Comparison of ENCODE assay signal across 27 mouse cellular contexts in genomic region chr2:21235844-21236386, GRCm38 (mm10). TPM values are rescaled to one million over a fixed set of nuclear protein-coding genes. Genes with fewer than 3 reads are reported as not detected.
DNase-seq lines count a peak whose midpoint lies in the region; ATAC-seq lines count a peak whose summit lies in the region.
"Had no signal": no experiment of that assay in that cellular context is flagged by ENCODE, and none has a peak within 500 bp of the region (broad histone marks: within the 10 kb centered on the region; RNA-seq: fewer than 3 reads in every experiment).

No protein-coding gene starts in this region.

- peaks cover 37% of the 10 kb centered on the region for H3K4me1 ChIP-seq in liver, embryonic 12.5 days
- H3K4me1 ChIP-seq in liver, embryonic 15.5 days (replicated peaks): peaks cover 21% of the 10 kb centered on the region
- peaks cover 13% of the 10 kb centered on the region; the same call in 1 of the 2 replicates for H3K4me1 ChIP-seq in stomach, embryonic 16.5 days (ENCODE audit: control insufficient read depth, insufficient read depth, low read length)
- H3K4me1 ChIP-seq in heart, embryonic 12.5 days (replicated peaks): peaks cover 16% of the 10 kb centered on the region
- H3K4me1 ChIP-seq: embryonic facial prominence, embryonic 12.5 days; hindbrain, embryonic 10.5 days; midbrain, embryonic 15.5 days; neural tube, embryonic 13.5 days had no signal

- H3K4me3 ChIP-seq in liver, embryonic 12.5 days: no peak overlapping the region
- H3K4me3 ChIP-seq in liver, embryonic 15.5 days (replicated peaks): no peak overlapping the region
- H3K4me3 ChIP-seq in stomach, embryonic 16.5 days (replicated peaks; ENCODE audit: low read length): no peak overlapping the region
- H3K4me3 ChIP-seq in heart, embryonic 12.5 days: no peak overlapping the region
- H3K4me3 ChIP-seq: embryonic facial prominence, embryonic 12.5 days; gastrocnemius, adult 2 months; heart, embryonic 10.5 days; hindbrain, embryonic 10.5 days; left cerebral cortex, adult 2 months; midbrain, embryonic 15.5 days; myocyte; neural tube, embryonic 13.5 days had no signal

- H3K36me3 ChIP-seq in liver, embryonic 12.5 days: no peaks in the 10 kb centered on the region
- no peaks in the 10 kb centered on the region for H3K36me3 ChIP-seq in liver, embryonic 15.5 days (replicated peaks)
- H3K36me3 ChIP-seq in stomach, embryonic 16.5 days (ENCODE audit: control insufficient read depth, insufficient read depth, low read length): no peaks in the 10 kb centered on the region
- no peaks in the 10 kb centered on the region for H3K36me3 ChIP-seq in heart, embryonic 12.5 days
- H3K36me3 ChIP-seq: embryonic facial prominence, embryonic 12.5 days; G1E; heart, embryonic 10.5 days; hindbrain, embryonic 10.5 days; midbrain, embryonic 15.5 days; neural tube, embryonic 13.5 days had no signal

- WGBS in liver, embryonic 12.5 days (ENCODE audit: insufficient replicate concordance): 59% methylated on average over 4 of the region's 4 CpGs
- WGBS in liver, embryonic 15.5 days (ENCODE audit: insufficient replicate concordance): 50% methylated on average over 4 of the region's 4 CpGs
- WGBS in stomach, embryonic 16.5 days: 76% methylated on average over 4 of the region's 4 CpGs
- WGBS in heart, embryonic 12.5 days: 87% methylated on average over 4 of the region's 4 CpGs

- peak; percentile 70 for ATAC-seq in liver, embryonic 12.5 days
- ATAC-seq in granulocyte monocyte progenitor cell, adult 5-6 weeks (replicated peaks; ENCODE audit: poor library complexity, severe bottlenecking): peak; percentile 43
- ATAC-seq in liver, embryonic 15.5 days (ENCODE audit: insufficient read depth): peak; percentile 67
- ATAC-seq in stomach, embryonic 16.5 days (ENCODE audit: insufficient read depth, low FRiP score): no peak
- ATAC-seq in heart, embryonic 12.5 days (ENCODE audit: insufficient number of reproducible peaks, low FRiP score): no peak
- ATAC-seq: forebrain, embryonic 14.5 days; hindbrain, postnatal 0 days; midbrain, embryonic 15.5 days had no signal

- H3K4me2 ChIP-seq in liver, embryonic 12.5 days: peak overlapping the region; percentile 17; the same call in 1 of the 2 replicates
- no peak overlapping the region for H3K4me2 ChIP-seq in liver, embryonic 15.5 days
- H3K4me2 ChIP-seq in stomach, embryonic 16.5 days (ENCODE audit: low read depth, low read length): no peak overlapping the region
- no peak overlapping the region for H3K4me2 ChIP-seq in heart, embryonic 12.5 days
- H3K4me2 ChIP-seq: embryonic facial prominence, embryonic 12.5 days; midbrain, embryonic 15.5 days; neural tube, embryonic 13.5 days had no signal

- no peak overlapping the region for H3K27ac ChIP-seq in liver, embryonic 12.5 days
- H3K27ac ChIP-seq in liver, embryonic 15.5 days (replicated peaks): no peak overlapping the region
- H3K27ac ChIP-seq in stomach, embryonic 16.5 days (ENCODE audit: low read length): peak overlapping the region; percentile 77
- no peak overlapping the region for H3K27ac ChIP-seq in heart, embryonic 12.5 days (ENCODE audit: poor library complexity, severe bottlenecking)
- H3K27ac ChIP-seq: embryonic facial prominence, embryonic 12.5 days; gastrocnemius, adult 2 months; heart, embryonic 10.5 days; hindbrain, embryonic 10.5 days; hindbrain, postnatal 0 days; kidney, postnatal 0 days; left cerebral cortex, adult 2 months; midbrain, embryonic 15.5 days; neural tube, embryonic 13.5 days had no signal

- DNase-seq in liver: no peak
- no peak for DNase-seq in right cerebral cortex, postnatal 10 days (ENCODE audit: low spot score in 2 of 2)
- DNase-seq: B cell, adult 2 months; cerebellum, adult 11 months; gastrocnemius, adult 2 months; kidney, adult 11 months; layer of hippocampus, adult 9-11 months; right cerebral cortex, postnatal 4 days; thymus, postnatal 14 days had no signal

- no peaks in the 10 kb centered on the region for H3K27me3 ChIP-seq in liver, embryonic 12.5 days (replicated peaks)
- no peaks in the 10 kb centered on the region for H3K27me3 ChIP-seq in liver, embryonic 15.5 days
- no peaks in the 10 kb centered on the region for H3K27me3 ChIP-seq in stomach, embryonic 16.5 days (ENCODE audit: control insufficient read depth, insufficient read depth, low read length)
- no peaks in the 10 kb centered on the region for H3K27me3 ChIP-seq in heart, embryonic 12.5 days (replicated peaks)
- H3K27me3 ChIP-seq: CH12.LX; embryonic facial prominence, embryonic 12.5 days; midbrain, embryonic 15.5 days; neural tube, embryonic 13.5 days; Patski had no signal

- no peaks in the 10 kb centered on the region for H3K9me3 ChIP-seq in liver, embryonic 12.5 days (replicated peaks)
- H3K9me3 ChIP-seq in liver, embryonic 15.5 days (replicated peaks): no peaks in the 10 kb centered on the region
- no peaks in the 10 kb centered on the region for H3K9me3 ChIP-seq in stomach, embryonic 16.5 days (replicated peaks; ENCODE audit: control insufficient read depth, low read length)
- H3K9me3 ChIP-seq in heart, embryonic 12.5 days (replicated peaks): no peaks in the 10 kb centered on the region
- H3K9me3 ChIP-seq: embryonic facial prominence, embryonic 12.5 days; G1E; heart, embryonic 10.5 days; hindbrain, embryonic 10.5 days; midbrain, embryonic 15.5 days; neural tube, embryonic 13.5 days had no signal

- no peak overlapping the region for H3K9ac ChIP-seq in liver, embryonic 12.5 days
- H3K9ac ChIP-seq in liver, embryonic 15.5 days: no peak overlapping the region
- no peak overlapping the region for H3K9ac ChIP-seq in stomach, embryonic 16.5 days (ENCODE audit: low read length)
- H3K9ac ChIP-seq in heart, embryonic 12.5 days: no peak overlapping the region
- H3K9ac ChIP-seq: embryonic facial prominence, embryonic 12.5 days; midbrain, embryonic 15.5 days; neural tube, embryonic 13.5 days had no signal

RNA-seq across cellular contexts. Expression of gene Thnsl1, which starts 30.4 kb away (rescaled TPM):
- 2.8 and 3.1 TPM in 2 replicates for polyA plus RNA-seq in liver, embryonic 12.5 days (2016; fragmentation: Nextera tagmentation; extraction: Ambion mirVana)
- 9.0 and 12.3 TPM in 2 replicates for total RNA-seq in granulocyte monocyte progenitor cell, adult 5-6 weeks (2014; fragmentation: Nextera tagmentation)
- total RNA-seq in granulocyte monocyte progenitor cell, adult 5-6 weeks (2017): 5.5 and 6.5 TPM in 2 replicates
- polyA plus RNA-seq in liver, embryonic 15.5 days (2015; fragmentation: Nextera tagmentation; extraction: Ambion mirVana): 1.5 and 2.1 TPM in 2 replicates
- 7.6 and 8.0 TPM in 2 replicates for polyA plus RNA-seq in stomach, embryonic 16.5 days (2015; fragmentation: Nextera tagmentation; extraction: Ambion mirVana)
- polyA plus RNA-seq in heart, embryonic 12.5 days (2016; fragmentation: Nextera tagmentation; extraction: Ambion mirVana): 8.7 and 8.8 TPM in 2 replicates

RNA-seq across cellular contexts. Expression of gene Enkur, which starts 30.8 kb away (rescaled TPM):
- not detected in 2 replicates for polyA plus RNA-seq in liver, embryonic 12.5 days (2016; fragmentation: Nextera tagmentation; extraction: Ambion mirVana)
- 0.68 and 1.6 TPM in 2 replicates for total RNA-seq in granulocyte monocyte progenitor cell, adult 5-6 weeks (2014; fragmentation: Nextera tagmentation)
- 3.4 and 4.5 TPM in 2 replicates for total RNA-seq in granulocyte monocyte progenitor cell, adult 5-6 weeks (2017)
- polyA plus RNA-seq in liver, embryonic 15.5 days (2015; fragmentation: Nextera tagmentation; extraction: Ambion mirVana): not detected in 2 replicates
- polyA plus RNA-seq in stomach, embryonic 16.5 days (2015; fragmentation: Nextera tagmentation; extraction: Ambion mirVana): 1.1 and 1.5 TPM in 2 replicates
- 1.5 and 2.3 TPM in 2 replicates for polyA plus RNA-seq in heart, embryonic 12.5 days (2016; fragmentation: Nextera tagmentation; extraction: Ambion mirVana)
- polyA plus RNA-seq: G1E had no signal

Comparison
In these comparisons a context has a peak if more than half of its experiments do, and no peak if none do; other contexts are left out.
1. ATAC-seq: peak in liver, embryonic 12.5 days (single experiment), granulocyte monocyte progenitor cell, adult 5-6 weeks (single experiment) and liver, embryonic 15.5 days (single experiment); none in stomach, embryonic 16.5 days (single experiment) and heart, embryonic 12.5 days (single experiment).